Comparison of ENCODE assay signal across 11 mouse cellular contexts in the genomic region with DNA sequence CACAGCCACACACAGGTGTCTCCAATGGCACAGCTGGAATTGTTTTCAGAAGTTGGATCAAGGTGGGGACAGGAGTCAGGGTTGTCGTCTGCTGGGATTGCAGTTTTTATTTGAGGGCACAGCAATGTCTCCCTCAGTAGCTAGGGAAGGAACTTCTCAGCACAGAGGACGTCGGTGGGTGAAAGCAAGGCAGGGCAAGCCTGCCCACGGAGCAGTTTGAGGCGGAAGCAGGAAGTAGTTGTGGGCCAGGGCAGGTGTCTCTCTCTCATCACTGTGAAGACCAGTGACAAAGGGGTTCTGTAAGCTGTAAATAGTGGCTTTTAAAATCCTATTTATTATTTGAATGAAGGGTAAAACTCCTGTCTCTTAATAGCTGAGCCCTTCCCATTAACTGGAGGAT. TPM values are rescaled to one million over a fixed set of nuclear protein-coding genes. Genes with fewer than 3 reads are reported as not detected.
DNase-seq lines count a peak whose midpoint lies in the region; ATAC-seq lines count a peak whose summit lies in the region.
"Had no signal": no experiment of that assay in that cellular context is flagged by ENCODE, and none has a peak within 500 bp of the region (broad histone marks: within the 10 kb centered on the region; RNA-seq: fewer than 3 reads in every experiment).

No protein-coding gene starts in this region.

- peak overlapping the region; percentile 84 for H3K4me2 ChIP-seq in hindbrain, embryonic 14.5 days (replicated peaks)
- H3K4me2 ChIP-seq in liver, embryonic 12.5 days, result no peak overlapping the region

- no peaks in the 10 kb centered on the region for H3K36me3 ChIP-seq in hindbrain, embryonic 14.5 days (replicated peaks; ENCODE audit: control insufficient read depth, insufficient read depth)
- H3K36me3 ChIP-seq in hindbrain, embryonic 10.5 days, result no peaks in the 10 kb centered on the region
- H3K36me3 ChIP-seq in liver, embryonic 12.5 days, result no peaks in the 10 kb centered on the region
- H3K36me3 ChIP-seq: embryonic facial prominence, embryonic 10.5 days had no signal

- no peak overlapping the region for H3K27ac ChIP-seq in hindbrain, embryonic 14.5 days
- no peak overlapping the region for H3K27ac ChIP-seq in hindbrain, embryonic 10.5 days
- no peak overlapping the region for H3K27ac ChIP-seq in liver, embryonic 12.5 days
- H3K27ac ChIP-seq: embryonic facial prominence, embryonic 10.5 days had no signal

- DNase-seq in hindbrain, embryonic 14.5 days (ENCODE audit: low spot score), result no peak
- DNase-seq in hindbrain, embryonic 10.5 days (ENCODE audit: low spot score), result no peak
- peak; percentile 57 for DNase-seq in CD4-positive, CD25-positive, alpha-beta regulatory T cell, adult 2 months (ENCODE audit: low read depth, low spot score)
- no peak for DNase-seq in testis, postnatal 14 days (ENCODE audit: low spot score)
- no peak for DNase-seq in frontal cortex, postnatal 14 days (ENCODE audit: low spot score in 2 of 2)
- DNase-seq: adrenal gland, adult 8-10 months; cerebellum, adult 11 months had no signal

- peak overlapping the region; percentile 75 for H3K9ac ChIP-seq in hindbrain, embryonic 14.5 days
- H3K9ac ChIP-seq in liver, embryonic 12.5 days, result no peak overlapping the region

- H3K27me3 ChIP-seq in hindbrain, embryonic 14.5 days (ENCODE audit: control insufficient read depth, insufficient read depth, low read length), result 0 out of 2 replicates have a peak, but pooled peaks cover 3% of the 10 kb centered on the region
- H3K27me3 ChIP-seq in hindbrain, embryonic 10.5 days (ENCODE audit: insufficient read depth, poor library complexity, severe bottlenecking), result peaks cover 68% of the 10 kb centered on the region
- peaks cover 60% of the 10 kb centered on the region for H3K27me3 ChIP-seq in liver, embryonic 12.5 days (replicated peaks)

- 48% methylated on average over 5 of the region's 5 CpGs for WGBS in hindbrain, embryonic 14.5 days
- 52% methylated on average over 5 of the region's 5 CpGs for WGBS in hindbrain, embryonic 10.5 days
- WGBS in liver, embryonic 12.5 days (ENCODE audit: insufficient replicate concordance), result 15% methylated on average over 5 of the region's 5 CpGs

- H3K4me3 ChIP-seq in hindbrain, embryonic 14.5 days (replicated peaks; ENCODE audit: low read length), result peak overlapping the region; percentile 51; the same call in 1 of the 2 replicates
- H3K4me3 ChIP-seq in hindbrain, embryonic 10.5 days, result no peak overlapping the region
- no peak overlapping the region for H3K4me3 ChIP-seq in liver, embryonic 12.5 days
- H3K4me3 ChIP-seq: embryonic facial prominence, embryonic 10.5 days had no signal

- no peaks in the 10 kb centered on the region for H3K9me3 ChIP-seq in hindbrain, embryonic 14.5 days (ENCODE audit: control insufficient read depth, low read length)
- H3K9me3 ChIP-seq in hindbrain, embryonic 10.5 days, result no peaks in the 10 kb centered on the region
- no peaks in the 10 kb centered on the region for H3K9me3 ChIP-seq in liver, embryonic 12.5 days (replicated peaks)
- H3K9me3 ChIP-seq: embryonic facial prominence, embryonic 10.5 days had no signal

- ATAC-seq in hindbrain, embryonic 14.5 days (ENCODE audit: low FRiP score), result no peak
- peak; percentile 67 to 69; a peak in 3 of 4 replicates for ATAC-seq in hematopoietic stem cell, adult 5-6 weeks (replicated peaks in 1 of 2; ENCODE audit: insufficient read depth in 1 of 2, low FRiP score in 2 of 2, low TSS enrichment in 1 of 2, low read depth in 1 of 2, poor library complexity in 2 of 2, severe bottlenecking in 2 of 2)
- ATAC-seq in neutrophil, adult 5-6 weeks (ENCODE audit: extremely low read depth, insufficient number of reproducible peaks, low FRiP score, poor library complexity, severe bottlenecking), result 0 out of 2 replicates have a peak, but pooled peaks have one; percentile 22
- ATAC-seq in liver, embryonic 12.5 days, result no peak

- peaks cover 39% of the 10 kb centered on the region for H3K4me1 ChIP-seq in hindbrain, embryonic 14.5 days (replicated peaks; ENCODE audit: control insufficient read depth, insufficient read depth, low read length)
- H3K4me1 ChIP-seq in hindbrain, embryonic 10.5 days (replicated peaks), result peaks cover 25% of the 10 kb centered on the region
- H3K4me1 ChIP-seq in liver, embryonic 12.5 days, result peaks cover 15% of the 10 kb centered on the region; the same call in 1 of the 2 replicates

RNA-seq across cellular contexts. Expression of a gene that starts 5.4 kb away (rescaled TPM):
- 20.9 and 22.7 TPM in 2 replicates for polyA plus RNA-seq in hindbrain, embryonic 14.5 days (2014; fragmentation: Nextera tagmentation; extraction: Ambion mirVana)
- 0.44 and 0.89 TPM in 2 replicates for polyA plus RNA-seq in hindbrain, embryonic 10.5 days (2016; fragmentation: Nextera tagmentation; extraction: Ambion mirVana)
- not detected in 2 replicates for total RNA-seq in hematopoietic stem cell, adult 5-6 weeks (2017)
- total RNA-seq in neutrophil, adult 5-6 weeks (2017), result 0.98 and 1.5 TPM in 2 replicates
- polyA plus RNA-seq in liver, embryonic 12.5 days (2016; fragmentation: Nextera tagmentation; extraction: Ambion mirVana), result 0.04 and 0.12 TPM in 2 replicates

RNA-seq across cellular contexts. Expression of a gene that starts 13.1 kb away (rescaled TPM):
- 0.31 and 0.53 TPM in 2 replicates for polyA plus RNA-seq in hindbrain, embryonic 14.5 days (2014; fragmentation: Nextera tagmentation; extraction: Ambion mirVana)
- 0.42 and 0.82 TPM in 2 replicates for polyA plus RNA-seq in hindbrain, embryonic 10.5 days (2016; fragmentation: Nextera tagmentation; extraction: Ambion mirVana)
- not detected in 2 replicates for total RNA-seq in hematopoietic stem cell, adult 5-6 weeks (2017)
- total RNA-seq in neutrophil, adult 5-6 weeks (2017), result not detected in 2 replicates
- 0.08 and 0.15 TPM in 2 replicates for polyA plus RNA-seq in liver, embryonic 12.5 days (2016; fragmentation: Nextera tagmentation; extraction: Ambion mirVana)
- total RNA-seq: adrenal gland, adult 8-10 months had no signal

RNA-seq across cellular contexts. Expression of a gene that starts 31.8 kb away (rescaled TPM):
- 152 and 175 TPM in 2 replicates for polyA plus RNA-seq in hindbrain, embryonic 14.5 days (2014; fragmentation: Nextera tagmentation; extraction: Ambion mirVana)
- 76.0 and 97.4 TPM in 2 replicates for polyA plus RNA-seq in hindbrain, embryonic 10.5 days (2016; fragmentation: Nextera tagmentation; extraction: Ambion mirVana)
- 33.1 and 56.3 TPM in 2 replicates for total RNA-seq in hematopoietic stem cell, adult 5-6 weeks (2017)
- total RNA-seq in neutrophil, adult 5-6 weeks (2017), result 48.1 and 73.9 TPM in 2 replicates
- polyA plus RNA-seq in liver, embryonic 12.5 days (2016; fragmentation: Nextera tagmentation; extraction: Ambion mirVana), result 64.0 and 64.8 TPM in 2 replicates

Comparison
In these comparisons a context has a peak if more than half of its experiments do, and no peak if none do; other contexts are left out.
1. RNA of a gene that starts 5.4 kb away (polyA plus RNA-seq): 20.9 to 22.7 TPM in hindbrain, embryonic 14.5 days; 0.44 to 0.89 TPM in hindbrain, embryonic 10.5 days and 0.04 to 0.12 TPM in liver, embryonic 12.5 days; every median in the first group is over 10 times any median in the second.
2. ATAC-seq: peak in hematopoietic stem cell, adult 5-6 weeks (2 of 2) and neutrophil, adult 5-6 weeks (single experiment); none in hindbrain, embryonic 14.5 days (single experiment) and liver, embryonic 12.5 days (single experiment).